Comparison of ENCODE assay signal across 22 mouse cellular contexts in genomic region chr2:25123527-25123926, GRCm38 (mm10). TPM values are rescaled to one million over a fixed set of nuclear protein-coding genes. Genes with fewer than 3 reads are reported as not detected.
"Had no signal": no experiment of that assay in that cellular context is flagged by ENCODE, and none has a peak within 500 bp of the region (broad histone marks: within the 10 kb centered on the region; RNA-seq: fewer than 3 reads in every experiment).

No protein-coding gene starts in this region.

- DNase-seq: kidney, adult 18-20 months; kidney, postnatal 10 days; kidney, postnatal 4 days; left cerebral cortex, postnatal 4 days; lung, embryonic 14.5 days; lung, postnatal 10 days; lung, postnatal 4 days; right cerebral cortex, adult 18-20 months; right cerebral cortex, postnatal 25 days; thymus, adult 2 months; thymus, postnatal 25 days had no signal

- ATAC-seq: midbrain, embryonic 13.5 days had no signal

- H3K9ac ChIP-seq: limb, embryonic 13.5 days; liver, embryonic 15.5 days; lung, embryonic 14.5 days; midbrain, embryonic 13.5 days; neural tube, embryonic 15.5 days had no signal

- H3K27ac ChIP-seq: layer of hippocampus, adult 2 months; limb, embryonic 13.5 days; liver, embryonic 15.5 days; midbrain, embryonic 13.5 days; neural tube, embryonic 15.5 days had no signal

- H3K36me3 ChIP-seq: limb, embryonic 13.5 days; liver, embryonic 15.5 days; midbrain, embryonic 13.5 days; neural tube, embryonic 15.5 days had no signal

- H3K4me2 ChIP-seq: limb, embryonic 13.5 days; liver, embryonic 15.5 days; lung, embryonic 14.5 days; midbrain, embryonic 13.5 days; neural tube, embryonic 15.5 days had no signal

- H3K27me3 ChIP-seq: limb, embryonic 13.5 days; liver, embryonic 15.5 days; megakaryocyte, embryonic 14.5 days; neural tube, embryonic 15.5 days had no signal

- H3K9me3 ChIP-seq: limb, embryonic 13.5 days; liver, embryonic 15.5 days; megakaryocyte, embryonic 14.5 days; midbrain, embryonic 13.5 days; neural tube, embryonic 15.5 days had no signal

- H3K4me3 ChIP-seq: layer of hippocampus, adult 2 months; limb, embryonic 13.5 days; liver, embryonic 15.5 days; megakaryocyte, embryonic 14.5 days; midbrain, embryonic 13.5 days; myocyte; neural tube, embryonic 15.5 days had no signal

RNA-seq across cellular contexts. Expression of gene Noxa1, which starts 28.6 kb away (rescaled TPM):
- total RNA-seq: layer of hippocampus, adult 2 months; layer of hippocampus, postnatal 10 days; left cerebral cortex, adult 18-20 months; left cerebral cortex, postnatal 10 days; left cerebral cortex, postnatal 4 days had no signal
- polyA plus RNA-seq: myocyte; neural tube, embryonic 15.5 days had no signal

RNA-seq across cellular contexts. Expression of gene Entpd8, which starts 43.4 kb away (rescaled TPM):
- total RNA-seq: layer of hippocampus, adult 2 months; layer of hippocampus, postnatal 10 days; left cerebral cortex, adult 18-20 months; left cerebral cortex, postnatal 10 days; left cerebral cortex, postnatal 4 days had no signal
- polyA plus RNA-seq: limb, embryonic 13.5 days; lung, embryonic 14.5 days; midbrain, embryonic 13.5 days; myocyte; neural tube, embryonic 11.5 days; neural tube, embryonic 15.5 days had no signal
